Mouse (Mus musculus) intestine, embryonic 15.5 days (tissue): ENCODE results near the gene Ppfia4. TPM values are rescaled to one million over a fixed set of nuclear protein-coding genes. Genes with fewer than 3 reads are reported as not detected.
"Not testable (repeated sequence)": the region's sequence is repeated elsewhere in the genome, so short reads cannot be mapped to it uniquely, and the experiment has no call there.

Experiments used
- ATAC-seq: fragments of 200-750 bp; cut with Nextera tagmentation; 2 replicates; pipeline ENCODE4 v1.8.0; 2017; ENCODE audit warnings: moderate TSS enrichment, moderate library complexity
- H3K27ac ChIP-seq: fragments of 300-500 bp; sonication (generic); 2 replicates; pipeline ENCODE4 v1.5.1; 2015; ENCODE audit warnings: mild to moderate bottlenecking, inconsistent platforms
- H3K27me3 ChIP-seq: fragments of 300-500 bp; sonication (generic); replicated peaks from 2 replicates; pipeline ENCODE4 v1.6.1; 2015; ENCODE audit warnings: inconsistent platforms
- H3K36me3 ChIP-seq: fragments of 300-500 bp; sonication (generic); 2 replicates; pipeline ENCODE4 v1.6.1; 2015; ENCODE audit warnings: inconsistent platforms
- H3K4me1 ChIP-seq: fragments of 300-500 bp; sonication (generic); replicated peaks from 2 replicates; pipeline ENCODE4 v1.6.1; 2015; ENCODE audit warnings: inconsistent platforms
- H3K4me2 ChIP-seq: fragments of 300-500 bp; sonication (generic); replicated peaks from 2 replicates; pipeline ENCODE4 v1.6.1; 2015; ENCODE audit warnings: mild to moderate bottlenecking, inconsistent platforms
- H3K4me3 ChIP-seq: fragments of 300-500 bp; sonication (generic); replicated peaks from 2 replicates; pipeline ENCODE4 v1.5.1; 2015; ENCODE audit warnings: inconsistent platforms
- H3K9ac ChIP-seq: fragments of 300-500 bp; sonication (generic); 2 replicates; pipeline ENCODE4 v1.6.1; 2015; ENCODE audit warnings: inconsistent platforms
- H3K9me3 ChIP-seq: fragments of 300-500 bp; sonication (generic); 2 replicates; pipeline ENCODE4 v1.6.1; 2016; ENCODE audit warnings: inconsistent platforms
- WGBS: fragments of 180-500 bp; shearing (Covaris S2); methylation state at CpG from one replicate; pipeline ENCODE4 v1.1.7; 2015; 5-methylcytosine and 5-hydroxymethylcytosine counted together
- polyA plus RNA-seq: library from polyadenylated mRNA; unstranded; fragments of >200 nt; fragmentation: Nextera tagmentation; extraction: Ambion mirVana; gene quantifications from 2 replicates; pipeline ENCODE4 v1.2.1, GENCODE M21; 2015

The Ppfia4 gene
- polyA plus RNA-seq, 1 experiment from 2014 or later: 3.9 TPM

DNA sequence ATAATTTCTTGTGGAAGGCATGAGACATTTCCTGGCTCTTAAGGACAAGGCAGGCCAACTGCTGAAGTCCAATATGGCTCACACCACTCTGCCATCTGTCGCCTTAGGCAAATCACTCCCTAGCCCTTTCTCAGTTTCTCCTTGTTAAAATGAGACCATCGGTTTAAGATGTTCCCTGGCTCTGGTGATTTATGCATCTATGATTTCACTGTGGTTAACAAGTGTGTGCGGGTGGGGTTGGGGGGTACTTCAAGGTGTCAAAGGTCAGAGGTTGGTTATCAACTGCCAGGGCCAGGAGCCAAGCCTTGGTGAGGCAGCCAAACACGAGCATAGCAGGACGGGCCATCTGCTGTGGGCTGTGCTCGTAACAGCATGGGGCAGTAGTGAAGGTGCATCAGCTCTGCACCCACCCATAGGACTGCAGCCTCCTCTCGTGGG is 58.2 kb downstream of the Ppfia4 start:
- Histone ChIP-seq H3K4me1 (0 out of 2 replicates have a peak, but pooled peaks cover 2% of the 10 kb centered on the region), H3K9me3 (no peaks in the 10 kb centered on the region), H3K4me3 (no peak overlapping the region), H3K36me3 (no peaks in the 10 kb centered on the region), H3K9ac (no peak overlapping the region), H3K27me3 (no peaks in the 10 kb centered on the region), H3K4me2 (no peak overlapping the region), H3K27ac (no peak overlapping the region)
- 71% methylated on average over 7 of the region's 7 CpGs for WGBS
- ATAC-seq: no peak

DNA sequence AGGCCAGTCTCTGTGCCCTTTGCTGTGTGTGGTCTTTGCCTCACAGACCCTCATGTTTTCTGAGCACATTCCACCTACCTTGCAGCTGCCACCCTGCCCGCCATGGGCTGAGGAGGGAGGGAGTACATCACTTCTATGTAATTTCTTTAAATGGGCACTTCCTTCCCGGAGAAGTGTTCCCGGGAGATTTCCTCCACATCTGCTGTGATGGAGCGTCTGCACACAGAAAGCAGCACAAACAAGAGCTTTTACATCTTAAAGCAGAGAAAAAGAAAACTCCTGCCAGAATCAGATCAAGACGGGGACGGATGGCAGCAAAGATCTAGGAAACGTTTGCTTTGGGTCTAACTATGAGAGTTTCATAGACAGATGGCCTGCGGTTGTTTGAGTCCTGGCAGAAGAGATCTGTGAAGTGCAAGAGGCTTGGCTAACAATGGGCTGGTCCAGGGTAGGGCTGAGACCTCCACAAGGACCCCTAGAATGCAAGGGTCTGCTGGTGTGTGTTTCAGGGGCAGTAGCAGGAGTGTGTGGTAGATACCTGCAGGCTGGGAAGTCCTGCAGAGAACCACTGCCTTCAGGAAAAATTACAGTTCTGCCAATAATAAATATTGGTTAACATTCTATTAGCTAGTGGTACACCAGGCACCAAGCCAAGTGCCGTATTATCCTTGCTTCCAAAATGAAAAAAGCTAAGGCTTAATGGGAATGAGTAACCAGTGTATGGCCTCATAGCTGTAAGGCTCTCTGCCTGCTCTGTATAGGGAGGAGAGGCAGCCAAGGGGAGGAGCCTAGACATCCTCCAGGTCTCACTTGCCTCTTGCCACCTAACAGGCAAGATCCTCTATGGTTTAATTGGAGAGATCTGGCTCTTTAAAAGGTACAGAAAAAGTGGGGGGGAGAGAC is 59.0 kb downstream of the Ppfia4 start:
- no peak overlapping the region for H3K4me2 ChIP-seq
- no peak overlapping the region for H3K27ac ChIP-seq
- WGBS: 45% methylated on average over 9 of the region's 9 CpGs
- H3K9ac ChIP-seq: no peak overlapping the region
- ATAC-seq: no peak
- no peaks in the 10 kb centered on the region for H3K36me3 ChIP-seq
- H3K4me1 ChIP-seq: 0 out of 2 replicates have a peak, but pooled peaks cover 2% of the 10 kb centered on the region
- no peak overlapping the region for H3K4me3 ChIP-seq
- H3K27me3 ChIP-seq: no peaks in the 10 kb centered on the region
- H3K9me3 ChIP-seq: no peaks in the 10 kb centered on the region

DNA sequence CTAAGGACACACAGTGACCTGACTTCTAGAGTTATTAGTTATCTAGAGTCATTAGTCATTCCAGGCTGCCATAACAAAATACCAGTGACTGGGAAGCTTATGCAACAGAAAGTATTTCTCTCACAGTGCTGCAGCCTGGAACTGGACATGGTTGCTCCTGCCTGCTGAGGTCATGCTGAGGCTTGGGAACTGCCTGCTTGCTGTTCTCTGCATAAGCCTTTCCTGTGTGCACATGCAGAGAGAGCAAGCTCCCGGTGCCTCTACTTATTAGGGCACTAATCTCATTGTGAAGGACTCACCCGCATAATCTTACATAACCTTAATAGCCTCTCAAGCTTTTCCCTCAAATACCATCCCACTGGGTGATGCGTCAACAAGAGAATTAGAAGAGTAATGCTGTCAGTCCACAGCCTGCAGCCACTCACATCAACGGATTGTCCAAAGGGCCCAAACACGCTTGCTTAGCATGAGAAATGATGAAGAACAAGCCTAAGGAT is 59.9 kb downstream of the Ppfia4 start:
- no peak overlapping the region for H3K4me2 ChIP-seq
- no peaks in the 10 kb centered on the region for H3K9me3 ChIP-seq
- no peaks in the 10 kb centered on the region for H3K27me3 ChIP-seq
- H3K36me3 ChIP-seq: no peaks in the 10 kb centered on the region
- H3K4me1 ChIP-seq: 0 out of 2 replicates have a peak, but pooled peaks cover 2% of the 10 kb centered on the region
- no peak overlapping the region for H3K27ac ChIP-seq
- H3K4me3 ChIP-seq: no peak overlapping the region
- ATAC-seq: no peak
- H3K9ac ChIP-seq: no peak overlapping the region
- WGBS: 73% methylated on average over 5 of the region's 5 CpGs

DNA sequence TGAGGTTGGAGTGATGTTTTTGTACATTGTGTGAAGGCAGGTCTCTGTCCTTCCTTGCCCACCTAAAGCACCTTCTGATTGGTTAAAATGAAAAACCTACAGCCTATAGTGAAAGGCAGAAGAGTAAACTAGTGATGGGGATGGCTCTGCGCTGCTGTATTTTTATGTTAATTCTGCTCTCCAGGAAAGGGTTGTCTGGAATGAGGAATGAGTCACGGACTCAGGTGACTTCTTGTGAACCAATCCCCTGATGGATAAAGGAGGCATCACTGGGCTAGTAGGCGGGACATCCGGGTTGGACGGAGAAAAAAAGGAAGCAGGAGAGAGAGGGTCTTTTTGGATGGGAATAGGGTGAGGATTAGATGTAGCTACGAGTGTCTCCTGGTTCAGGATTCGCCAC is 62.7 kb downstream of the Ppfia4 start:
- 81% methylated on average over 7 of the region's 7 CpGs for WGBS

DNA sequence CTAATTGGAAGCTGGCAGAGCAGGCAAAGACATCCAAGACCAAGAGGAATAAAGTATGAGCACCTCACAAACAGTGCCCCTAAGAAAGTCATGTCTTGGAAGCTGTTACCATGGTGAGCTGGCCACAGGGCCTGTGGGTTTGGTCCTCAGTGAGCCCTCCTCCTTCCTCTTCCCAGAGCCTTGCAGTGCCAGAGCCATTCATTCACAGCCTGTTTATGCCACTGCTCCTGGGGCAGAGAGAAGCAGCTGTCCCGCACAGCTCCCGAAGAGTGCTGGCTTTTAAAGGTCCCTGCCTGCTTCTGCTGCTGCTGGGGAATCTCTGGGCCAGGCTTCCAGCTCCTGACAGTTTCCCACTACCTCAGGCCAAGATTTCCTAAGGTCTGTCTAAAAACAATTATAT is 66.9 kb downstream of the Ppfia4 start:
- Histone ChIP-seq H3K4me1 (no peaks in the 10 kb centered on the region), H3K4me2 (no peak overlapping the region), H3K36me3 (no peaks in the 10 kb centered on the region), H3K9ac (no peak overlapping the region), H3K27ac (no peak overlapping the region), H3K9me3 (no peaks in the 10 kb centered on the region), H3K4me3 (no peak overlapping the region), H3K27me3 (no peaks in the 10 kb centered on the region)
- 29% methylated on average over 2 of the region's 2 CpGs for WGBS
- no peak for ATAC-seq

More for the DNA sequence above, 62.7 kb downstream of the Ppfia4 start:
- H3K4me3 ChIP-seq: no peak overlapping the region
- H3K4me1 ChIP-seq: no peaks in the 10 kb centered on the region
- H3K27ac ChIP-seq: no peak overlapping the region
- no peak overlapping the region for H3K4me2 ChIP-seq
- H3K36me3 ChIP-seq: no peaks in the 10 kb centered on the region
- no peak overlapping the region for H3K9ac ChIP-seq
- no peak for ATAC-seq
- no peaks in the 10 kb centered on the region for H3K27me3 ChIP-seq
- H3K9me3 ChIP-seq: no peaks in the 10 kb centered on the region

DNA sequence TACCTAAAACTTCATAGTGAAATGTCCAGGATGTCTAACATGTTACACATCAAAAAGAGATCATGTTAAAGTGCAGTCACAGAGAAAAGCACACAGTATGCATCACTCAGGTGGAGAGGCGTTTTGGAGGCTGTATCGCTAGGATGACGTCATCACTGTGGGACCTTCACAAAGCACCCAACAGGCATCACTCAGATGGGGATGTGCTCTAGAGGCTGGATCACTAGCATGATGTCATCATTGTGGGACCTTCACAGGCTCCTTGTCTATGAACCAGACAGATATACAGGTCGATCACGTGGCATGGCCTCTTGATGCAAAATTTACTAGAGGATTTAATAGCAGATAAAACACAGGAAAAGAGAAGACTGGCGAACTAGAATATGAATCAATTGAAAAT is 68.4 kb downstream of the Ppfia4 start:
- Histone ChIP-seq H3K27me3 (no peaks in the 10 kb centered on the region), H3K9me3 (no peaks in the 10 kb centered on the region), H3K4me1 (no peaks in the 10 kb centered on the region), H3K9ac (no peak overlapping the region), H3K4me2 (no peak overlapping the region), H3K27ac (no peak overlapping the region), H3K36me3 (no peaks in the 10 kb centered on the region), H3K4me3 (no peak overlapping the region)
- no peak for ATAC-seq
- 88% methylated on average over 6 of the region's 6 CpGs for WGBS

DNA sequence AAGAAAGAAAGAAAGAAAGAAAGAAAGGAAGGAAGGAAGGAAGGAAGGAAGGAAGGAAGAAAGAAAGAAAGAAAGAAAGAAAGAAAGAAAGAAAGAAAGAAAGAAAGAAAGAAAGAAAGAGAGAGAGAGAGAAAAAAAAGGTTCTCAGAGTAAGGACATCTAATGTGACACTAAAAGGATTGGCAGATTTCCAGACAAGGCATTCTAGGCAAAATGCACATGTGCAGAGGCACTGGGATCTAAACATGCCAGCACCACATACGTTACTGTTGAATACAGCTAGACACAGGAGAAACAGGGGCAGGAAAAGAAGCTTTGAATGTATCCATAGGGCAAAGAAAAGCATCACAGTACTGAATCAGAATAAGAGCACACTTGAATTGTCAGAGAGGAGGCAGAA is 83.0 kb downstream of the Ppfia4 start:
- ATAC-seq, H3K27me3 ChIP-seq: not testable (repeated sequence)
- 79% methylated on average over 1 of the region's 1 CpGs for WGBS

More for the DNA sequence above, 83.0 kb downstream of the Ppfia4 start:
- H3K9ac ChIP-seq, H3K4me1 ChIP-seq, H3K36me3 ChIP-seq, H3K4me3 ChIP-seq, H3K9me3 ChIP-seq, H3K4me2 ChIP-seq, H3K27ac ChIP-seq: not testable (repeated sequence)

Other genes with a start within 250 kb of the Ppfia4 start
- not detected in 2 replicates for gene Chit1, start 221.7 kb downstream of the Ppfia4 start, polyA plus RNA-seq
- gene Chil1, start 150.8 kb downstream of the Ppfia4 start, polyA plus RNA-seq: 0.44 and 0.58 TPM in 2 replicates
- 0.15 and 0.52 TPM in 2 replicates for gene Mybph, start 139.5 kb downstream of the Ppfia4 start, polyA plus RNA-seq
- gene Adora1, start 97.5 kb downstream of the Ppfia4 start, polyA plus RNA-seq: 4.0 and 8.3 TPM in 2 replicates
- gene Myog, start 42.9 kb downstream of the Ppfia4 start, polyA plus RNA-seq: 0.54 and 1.1 TPM in 2 replicates
- 87.1 and 88.9 TPM in 2 replicates for gene Tmem183a, start 29.1 kb upstream of the Ppfia4 start, polyA plus RNA-seq
- not detected in 2 replicates for gene 4933406M09Rik, start 53.0 kb upstream of the Ppfia4 start, polyA plus RNA-seq
- gene Cyb5r1, start 72.6 kb upstream of the Ppfia4 start, polyA plus RNA-seq: 35.8 and 37.9 TPM in 2 replicates
- 77.8 and 80.5 TPM in 2 replicates for gene Adipor1, start 82.5 kb upstream of the Ppfia4 start, polyA plus RNA-seq
- gene Klhl12, start 122.6 kb upstream of the Ppfia4 start, polyA plus RNA-seq: 21.7 and 22.2 TPM in 2 replicates
- 37.3 and 38.7 TPM in 2 replicates for gene Rabif, start 161.7 kb upstream of the Ppfia4 start, polyA plus RNA-seq
- gene Mgat4e, start 216.8 kb upstream of the Ppfia4 start, polyA plus RNA-seq: not detected in 2 replicates
- gene Kdm5b, start 227.2 kb upstream of the Ppfia4 start, polyA plus RNA-seq: 35.0 and 38.7 TPM in 2 replicates